Mouse (Mus musculus) liver, embryonic 15.5 days (tissue): ENCODE data around the gene Clec4b2. TPM values are rescaled to one million over a fixed set of nuclear protein-coding genes. Genes with fewer than 3 reads are reported as not detected.
"Not testable (repeated sequence)": the region's sequence is repeated elsewhere in the genome, so short reads cannot be mapped to it uniquely, and the experiment has no call there.

Experiments
- ATAC-seq: fragments of 200-750 bp; cut with Nextera tagmentation; 2 replicates; pipeline ENCODE4 v1.8.0; 2017; ENCODE audit warnings: moderate number of reproducible peaks, mild to moderate bottlenecking, moderate library complexity; ENCODE audit not compliant: insufficient read depth
- H3K27ac ChIP-seq: fragments of 300-500 bp; sonication (generic); replicated peaks from 2 replicates; pipeline ENCODE4 v1.5.1; 2015; ENCODE audit warnings: mild to moderate bottlenecking, inconsistent platforms
- H3K27me3 ChIP-seq: fragments of 300-500 bp; sonication (generic); 2 replicates; pipeline ENCODE4 v1.6.1; 2015; ENCODE audit warnings: mild to moderate bottlenecking, inconsistent platforms
- H3K36me3 ChIP-seq: fragments of 300-500 bp; sonication (generic); replicated peaks from 2 replicates; pipeline ENCODE4 v1.6.1; 2015; ENCODE audit warnings: moderate library complexity, mild to moderate bottlenecking, inconsistent platforms
- H3K4me1 ChIP-seq: fragments of 300-500 bp; sonication (generic); replicated peaks from 2 replicates; pipeline ENCODE4 v1.6.1; 2015; ENCODE audit warnings: inconsistent platforms
- H3K4me2 ChIP-seq: fragments of 300-500 bp; sonication (generic); 2 replicates; pipeline ENCODE4 v1.6.1; 2015; ENCODE audit warnings: moderate library complexity, mild to moderate bottlenecking, inconsistent platforms
- H3K4me3 ChIP-seq: fragments of 300-500 bp; sonication (generic); replicated peaks from 2 replicates; pipeline ENCODE4 v1.5.1; 2015; ENCODE audit warnings: mild to moderate bottlenecking, inconsistent platforms
- H3K9ac ChIP-seq: fragments of 300-500 bp; sonication (generic); 2 replicates; pipeline ENCODE4 v1.6.1; 2015; ENCODE audit warnings: moderate library complexity, mild to moderate bottlenecking, inconsistent platforms
- H3K9me3 ChIP-seq: fragments of 300-500 bp; sonication (generic); replicated peaks from 2 replicates; pipeline ENCODE4 v1.6.1; 2016; ENCODE audit warnings: inconsistent platforms
- WGBS: fragments of 180-500 bp; shearing (Covaris S2); methylation state at CpG from one replicate; pipeline ENCODE4 v1.1.7; 2015; ENCODE audit warnings: mixed read lengths; ENCODE audit not compliant: insufficient replicate concordance; 5-methylcytosine and 5-hydroxymethylcytosine counted together
- polyA plus RNA-seq: library from polyadenylated mRNA; unstranded; fragments of >200 nt; fragmentation: Nextera tagmentation; extraction: Ambion mirVana; gene quantifications from 2 replicates; pipeline ENCODE4 v1.2.1, GENCODE M21; 2015

The Clec4b2 gene
- polyA plus RNA-seq, result 0.33 and 0.55 TPM in 2 replicates

GRCm38 (mm10) chr6:123172593-123172992 lies at the start of gene Clec4b2:
Gene Clec4b2 (plus strand): TSS chr6:123172893.
- no peaks in the 10 kb centered on the region for H3K27me3 ChIP-seq
- 58% methylated on average over 4 of the region's 4 CpGs for WGBS
- H3K36me3 ChIP-seq, result no peaks in the 10 kb centered on the region
- H3K4me1 ChIP-seq, result no peaks in the 10 kb centered on the region
- ATAC-seq, result no peak
- H3K27ac ChIP-seq, result no peak within 1 kb of the TSS
- no peaks in the 10 kb centered on the region for H3K9me3 ChIP-seq
- no peak within 1 kb of the TSS for H3K4me2 ChIP-seq
- H3K9ac ChIP-seq, result no peak within 1 kb of the TSS
- no peak within 1 kb of the TSS for H3K4me3 ChIP-seq

GRCm38 (mm10) chr6:123123195-123123594 lies 49.5 kb upstream of the Clec4b2 start:
- ATAC-seq, result peak; percentile 25; the same call in 1 of the 2 replicates
- peak overlapping the region; percentile 38 for H3K27ac ChIP-seq
- H3K4me1 ChIP-seq, result no peaks in the 10 kb centered on the region
- no peaks in the 10 kb centered on the region for H3K36me3 ChIP-seq
- peak overlapping the region; percentile 1; the same call in 1 of the 2 replicates for H3K4me3 ChIP-seq
- no peak overlapping the region for H3K4me2 ChIP-seq
- no peak overlapping the region for H3K9ac ChIP-seq
- WGBS, result 16% methylated on average over 3 of the region's 3 CpGs
- H3K9me3 ChIP-seq, result no peaks in the 10 kb centered on the region
- no peaks in the 10 kb centered on the region for H3K27me3 ChIP-seq

- no peak overlapping the region for H3K4me3 ChIP-seq
- H3K9me3 ChIP-seq, result no peaks in the 10 kb centered on the region
- no peak overlapping the region for H3K27ac ChIP-seq
- H3K4me2 ChIP-seq, result no peak overlapping the region
- H3K27me3 ChIP-seq, result no peaks in the 10 kb centered on the region
- no peaks in the 10 kb centered on the region for H3K36me3 ChIP-seq
- H3K9ac ChIP-seq, result no peak overlapping the region
- WGBS, result 33% methylated on average over 1 of the region's 1 CpGs
- no peak for ATAC-seq
- no peaks in the 10 kb centered on the region for H3K4me1 ChIP-seq
These were observed 45.5 kb upstream of the Clec4b2 start for GRCm38 (mm10) chr6:123127173-123127572.

- not testable (repeated sequence) for H3K27ac ChIP-seq, H3K9me3 ChIP-seq, ATAC-seq, H3K4me1 ChIP-seq, H3K4me3 ChIP-seq, H3K9ac ChIP-seq, H3K4me2 ChIP-seq, H3K36me3 ChIP-seq, H3K27me3 ChIP-seq
- 55% methylated on average over 29 of the region's 29 CpGs for WGBS
These were observed 34.7 kb upstream of the Clec4b2 start for GRCm38 (mm10) chr6:123137766-123138526.

GRCm38 (mm10) chr6:123170106-123170505 lies 2.6 kb upstream of the Clec4b2 start:
- Histone ChIP-seq H3K4me2 (no peak overlapping the region), H3K4me3 (no peak overlapping the region), H3K9me3 (no peaks in the 10 kb centered on the region), H3K36me3 (no peaks in the 10 kb centered on the region), H3K27me3 (no peaks in the 10 kb centered on the region), H3K9ac (no peak overlapping the region), H3K27ac (no peak overlapping the region), H3K4me1 (no peaks in the 10 kb centered on the region)
- 24% methylated on average over 1 of the region's 1 CpGs for WGBS
- ATAC-seq, result no peak

GRCm38 (mm10) chr6:123171040-123171439 lies 1.7 kb upstream of the Clec4b2 start:
- Histone ChIP-seq H3K27ac (no peak overlapping the region), H3K4me2 (no peak overlapping the region), H3K9ac (no peak overlapping the region), H3K36me3 (no peaks in the 10 kb centered on the region), H3K9me3 (no peaks in the 10 kb centered on the region), H3K27me3 (no peaks in the 10 kb centered on the region), H3K4me1 (no peaks in the 10 kb centered on the region), H3K4me3 (no peak overlapping the region)
- no peak for ATAC-seq

- Histone ChIP-seq H3K9me3 (no peaks in the 10 kb centered on the region), H3K9ac (no peak overlapping the region), H3K27ac (no peak overlapping the region), H3K4me2 (no peak overlapping the region), H3K4me3 (no peak overlapping the region), H3K27me3 (no peaks in the 10 kb centered on the region), H3K4me1 (no peaks in the 10 kb centered on the region), H3K36me3 (no peaks in the 10 kb centered on the region)
- 60% methylated on average over 1 of the region's 1 CpGs for WGBS
- no peak for ATAC-seq
These were observed 2.9 kb downstream of the Clec4b2 start for GRCm38 (mm10) chr6:123175549-123175948.

- ATAC-seq, result peak; percentile 32; the same call in 1 of the 2 replicates
- H3K27ac ChIP-seq, H3K4me2 ChIP-seq, H3K9ac ChIP-seq, H3K9me3 ChIP-seq, H3K27me3 ChIP-seq, H3K36me3 ChIP-seq, H3K4me1 ChIP-seq, H3K4me3 ChIP-seq: not testable (repeated sequence)
- WGBS, result 59% methylated on average over 2 of the region's 2 CpGs
These were observed 12.2 kb downstream of the Clec4b2 start for GRCm38 (mm10) chr6:123184862-123185261.

GRCm38 (mm10) chr6:123207187-123208076 lies 34.7 kb downstream of the Clec4b2 start:
- no peak overlapping the region for H3K9ac ChIP-seq
- H3K27me3 ChIP-seq, result no peaks in the 10 kb centered on the region
- no peak overlapping the region for H3K4me3 ChIP-seq
- 58% methylated on average over 1 of the region's 1 CpGs for WGBS
- H3K4me2 ChIP-seq, result peak overlapping the region; percentile 18; the same call in 1 of the 2 replicates
- ATAC-seq, result peak; percentile 93
- H3K36me3 ChIP-seq, result no peaks in the 10 kb centered on the region
- H3K27ac ChIP-seq, result peak overlapping the region; percentile 70
- H3K9me3 ChIP-seq, result no peaks in the 10 kb centered on the region
- peaks cover 6% of the 10 kb centered on the region for H3K4me1 ChIP-seq

GRCm38 (mm10) chr6:123208077-123208439 lies 35.4 kb downstream of the Clec4b2 start:
- H3K27me3 ChIP-seq, H3K9me3 ChIP-seq, H3K4me1 ChIP-seq, H3K36me3 ChIP-seq, H3K9ac ChIP-seq, H3K4me3 ChIP-seq: not testable (repeated sequence)
- Histone ChIP-seq H3K27ac (peak overlapping the region; percentile 70), H3K4me2 (0 out of 2 replicates have a peak overlapping the region, but pooled peaks have one; percentile 11)
- peak; percentile 57 for ATAC-seq

- Histone ChIP-seq H3K27me3 (no peaks in the 10 kb centered on the region), H3K9ac (no peak overlapping the region), H3K4me3 (no peak overlapping the region), H3K27ac (no peak overlapping the region), H3K36me3 (no peaks in the 10 kb centered on the region), H3K4me2 (no peak overlapping the region), H3K4me1 (peaks cover 6% of the 10 kb centered on the region), H3K9me3 (no peaks in the 10 kb centered on the region)
- no peak for ATAC-seq
- WGBS, result 70% methylated on average over 1 of the region's 1 CpGs
These were observed 39.0 kb downstream of the Clec4b2 start for GRCm38 (mm10) chr6:123211726-123212125.
